Mouse (Mus musculus) thymus, adult 2 months (tissue): ENCODE data around the gene Mdc1. TPM values are rescaled to one million over a fixed set of nuclear protein-coding genes. Genes with fewer than 3 reads are reported as not detected.

Experiments used
- DNase-seq: peaks from one replicate; pipeline ENCODE4 v3.0.0; 2021
- H3K27ac ChIP-seq: fragments of 200-500 bp; 2 replicates; pipeline ENCODE4 v1.5.1; 2012; ENCODE audit warnings: low read length, control low read depth; ENCODE audit not compliant: control insufficient read depth, insufficient read depth
- H3K27me3 ChIP-seq: fragments of 200-500 bp; 2 replicates; pipeline ENCODE4 v1.6.1; 2012; ENCODE audit warnings: mild to moderate bottlenecking, low read length, moderate library complexity, mixed read lengths; ENCODE audit not compliant: control insufficient read depth, insufficient read depth
- H3K36me3 ChIP-seq: fragments of 200-500 bp; 2 replicates; pipeline ENCODE4 v1.6.1; 2012; ENCODE audit warnings: mild to moderate bottlenecking, low read length, moderate library complexity; ENCODE audit not compliant: control insufficient read depth, insufficient read depth
- H3K4me1 ChIP-seq: fragments of 200-500 bp; replicated peaks from 2 replicates; pipeline ENCODE4 v1.6.1; 2012; ENCODE audit warnings: low read length; ENCODE audit not compliant: control insufficient read depth, insufficient read depth
- H3K4me3 ChIP-seq: fragments of 200-500 bp; 2 replicates; pipeline ENCODE4 v1.5.1; 2012; ENCODE audit warnings: mild to moderate bottlenecking, low read length, control low read depth, moderate library complexity; ENCODE audit not compliant: control insufficient read depth, insufficient read depth
- CTCF ChIP-seq: fragments of 200-500 bp; IDR thresholded peaks from 2 replicates; pipeline ENCODE4 v1.5.1; 2012; ENCODE audit warnings: mild to moderate bottlenecking, control low read depth, low read length, moderate library complexity, borderline replicate concordance; ENCODE audit not compliant: control insufficient read depth, poor library complexity, insufficient read depth; ENCODE audit errors: extremely low read depth
- POLR2A ChIP-seq: fragments of 200-500 bp; IDR thresholded peaks from 2 replicates; pipeline ENCODE4 v1.6.1; 2012; ENCODE audit warnings: mild to moderate bottlenecking, low read length, control low read depth, moderate library complexity; ENCODE audit not compliant: control insufficient read depth, poor library complexity, insufficient read depth; ENCODE audit errors: extremely low read depth
- WGBS: fragments of 180-500 bp; shearing (Covaris S2); methylation state at CpG from one replicate; pipeline ENCODE4 v1.1.7; 2018; 5-methylcytosine and 5-hydroxymethylcytosine counted together
- polyA plus RNA-seq: library from polyadenylated mRNA; depleted of rRNA; stranded (reverse); fragments of >200 nt; gene quantifications from 2 replicates; pipeline ENCODE4 v1.2.3, GENCODE M21; 2012

Gene Mdc1
- polyA plus RNA-seq, 1 experiment = 17.4 TPM

- no peaks in the 10 kb centered on the region for H3K27me3 ChIP-seq
- H3K27ac ChIP-seq = peak overlapping the region; percentile 26
- H3K36me3 ChIP-seq = no peaks in the 10 kb centered on the region
- H3K4me1 ChIP-seq = no peaks in the 10 kb centered on the region; the same call in 1 of the 2 replicates
- H3K4me3 ChIP-seq = no peak overlapping the region
- DNase-seq = no peak
- TF ChIP-seq POLR2A (no peak), CTCF (no peak)
- 33% methylated on average over 7 of the region's 7 CpGs for WGBS
These were observed 28.1 kb upstream of the Mdc1 start for GRCm38 (mm10) chr17:35813245-35813647.

GRCm38 (mm10) chr17:35813653-35814052 is 27.7 kb upstream of the Mdc1 start:
- no peaks in the 10 kb centered on the region; the same call in 1 of the 2 replicates for H3K4me1 ChIP-seq
- DNase-seq = peak; percentile 23
- no peak overlapping the region for H3K27ac ChIP-seq
- H3K4me3 ChIP-seq = no peak overlapping the region
- TF ChIP-seq CTCF (no peak), POLR2A (no peak)
- 18% methylated on average over 7 of the region's 7 CpGs for WGBS
- H3K36me3 ChIP-seq = no peaks in the 10 kb centered on the region
- no peaks in the 10 kb centered on the region for H3K27me3 ChIP-seq

GRCm38 (mm10) chr17:35814678-35815077 is 26.6 kb upstream of the Mdc1 start:
- Histone ChIP-seq H3K27me3 (no peaks in the 10 kb centered on the region), H3K27ac (no peak overlapping the region), H3K36me3 (no peaks in the 10 kb centered on the region), H3K4me3 (no peak overlapping the region), H3K4me1 (no peaks in the 10 kb centered on the region; the same call in 1 of the 2 replicates)
- no peak for DNase-seq
- no peak for TF ChIP-seq CTCF
- TF ChIP-seq POLR2A = no peak
- WGBS = 68% methylated on average over 6 of the region's 6 CpGs

GRCm38 (mm10) chr17:35815836-35816235 is 25.5 kb upstream of the Mdc1 start:
- TF ChIP-seq POLR2A (no peak), CTCF (no peak)
- Histone ChIP-seq H3K27ac (no peak overlapping the region), H3K4me3 (no peak overlapping the region), H3K4me1 (peaks cover 4% of the 10 kb centered on the region), H3K27me3 (no peaks in the 10 kb centered on the region; the same call in 1 of the 2 replicates), H3K36me3 (no peaks in the 10 kb centered on the region)
- WGBS = 89% methylated on average over 7 of the region's 7 CpGs
- DNase-seq = no peak

- Histone ChIP-seq H3K27ac (no peak overlapping the region), H3K4me3 (no peak overlapping the region), H3K27me3 (peaks cover 3% of the 10 kb centered on the region; the same call in 1 of the 2 replicates), H3K4me1 (peaks cover 12% of the 10 kb centered on the region), H3K36me3 (no peaks in the 10 kb centered on the region)
- no peak for DNase-seq
- no peak for TF ChIP-seq CTCF
- TF ChIP-seq POLR2A = no peak
- 91% methylated on average over 8 of the region's 14 CpGs for whole genome bisulfite sequencing
These were observed 24.6 kb upstream of the Mdc1 start for GRCm38 (mm10) chr17:35816686-35817085.

- no peak overlapping the region for H3K4me3 ChIP-seq
- no peak overlapping the region for H3K27ac ChIP-seq
- no peak for TF ChIP-seq CTCF
- TF ChIP-seq POLR2A = no peak
- peaks cover 8% of the 10 kb centered on the region; the same call in 1 of the 2 replicates for H3K27me3 ChIP-seq
- peaks cover 18% of the 10 kb centered on the region for H3K4me1 ChIP-seq
- WGBS = 97% methylated on average over 10 of the region's 10 CpGs
- DNase-seq = no peak
- no peaks in the 10 kb centered on the region for H3K36me3 ChIP-seq
These were observed 24.1 kb upstream of the Mdc1 start for GRCm38 (mm10) chr17:35817226-35817625.

- no peak for DNase-seq
- Histone ChIP-seq H3K36me3 (no peaks in the 10 kb centered on the region), H3K27ac (no peak overlapping the region), H3K27me3 (peaks cover 8% of the 10 kb centered on the region; the same call in 1 of the 2 replicates), H3K4me1 (peaks cover 32% of the 10 kb centered on the region), H3K4me3 (no peak overlapping the region)
- 76% methylated on average over 5 of the region's 5 CpGs for WGBS
- no peak for TF ChIP-seq CTCF
- no peak for TF ChIP-seq POLR2A
These were observed 21.2 kb upstream of the Mdc1 start for GRCm38 (mm10) chr17:35820111-35820510.
